Mouse (Mus musculus): Measurements from ENCODE around the gene Tef.

Tef gene

DNA sequence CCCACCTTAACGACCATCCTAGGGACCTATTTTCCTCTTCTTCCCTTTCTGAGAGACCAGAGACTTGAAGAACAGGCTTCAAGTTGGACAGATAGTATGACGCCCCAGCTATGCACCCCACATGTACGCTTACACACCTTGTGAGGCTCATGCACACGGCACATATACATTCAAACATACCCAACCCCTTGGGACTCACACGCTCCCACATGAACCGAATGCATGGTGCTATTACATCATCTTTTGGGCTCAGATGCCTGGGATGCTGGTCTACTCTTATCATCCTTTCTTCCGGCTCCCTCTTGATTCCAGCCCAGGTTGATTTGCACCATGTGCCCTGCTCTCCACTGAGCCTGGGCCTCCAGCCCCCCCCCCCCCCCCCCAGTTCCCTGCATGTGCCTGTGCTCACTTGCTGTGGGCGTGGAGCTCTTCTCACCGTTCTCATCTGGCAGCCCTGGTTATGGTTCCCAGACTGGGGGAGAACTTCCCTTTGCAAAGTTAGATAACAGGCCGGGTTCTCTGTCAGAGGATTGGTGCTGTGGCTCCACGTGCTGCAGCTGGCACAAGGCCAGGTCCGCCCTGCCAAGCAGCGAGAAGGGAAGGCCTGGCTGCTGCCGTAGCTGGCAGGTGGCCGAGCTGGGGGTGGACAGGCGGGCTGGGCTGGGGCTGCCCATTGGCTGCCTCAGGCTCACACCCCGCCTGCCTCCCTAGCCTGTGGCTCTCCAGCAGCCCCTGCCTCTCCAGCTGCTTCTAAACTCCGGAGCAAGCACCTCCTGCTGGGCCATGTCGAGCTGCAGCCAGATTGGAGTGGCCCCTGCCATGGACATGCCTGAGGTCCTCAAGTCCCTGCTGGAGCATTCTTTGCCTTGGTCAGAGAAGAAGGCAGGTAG is at the start of gene Tef:
Gene Tef (plus strand): TSS at position 421 of the 890 bp plus-strand sequence.
- in situ Hi-C loops (cut with MboI, MseI), result loop anchor here in 1 of 2 experiments (10.0 kb wide), 1 partner anchor 1547 kb away; the partner anchor contains the start of gene Atf4

DNA sequence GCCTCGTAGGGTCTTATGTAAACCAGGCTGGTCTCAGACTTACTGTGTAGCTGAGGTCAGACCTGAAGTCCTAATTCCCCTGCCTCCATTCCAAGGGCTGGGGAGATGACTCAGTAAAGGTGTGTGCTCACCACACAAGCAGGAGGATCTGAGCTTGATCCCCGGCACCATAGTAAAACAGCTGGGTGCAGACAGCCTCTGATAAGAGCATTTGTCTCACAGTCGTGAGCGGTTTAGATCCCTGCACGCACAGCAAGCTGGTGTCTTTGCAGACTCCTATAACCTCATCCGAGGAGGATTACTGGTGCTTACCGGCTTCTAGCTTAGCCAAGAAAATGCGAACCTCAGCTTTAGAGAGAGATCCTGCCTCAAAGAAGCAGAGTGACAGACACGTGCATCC is 48.6 kb upstream of the Tef start:
- in situ Hi-C loops (cut with MboI, MseI), result no loop called here

GRCm38 (mm10) chr15:81758701-81759100 is 43.5 kb upstream of the Tef start:
- in situ Hi-C loops (cut with MboI, MseI), result no loop called here

DNA sequence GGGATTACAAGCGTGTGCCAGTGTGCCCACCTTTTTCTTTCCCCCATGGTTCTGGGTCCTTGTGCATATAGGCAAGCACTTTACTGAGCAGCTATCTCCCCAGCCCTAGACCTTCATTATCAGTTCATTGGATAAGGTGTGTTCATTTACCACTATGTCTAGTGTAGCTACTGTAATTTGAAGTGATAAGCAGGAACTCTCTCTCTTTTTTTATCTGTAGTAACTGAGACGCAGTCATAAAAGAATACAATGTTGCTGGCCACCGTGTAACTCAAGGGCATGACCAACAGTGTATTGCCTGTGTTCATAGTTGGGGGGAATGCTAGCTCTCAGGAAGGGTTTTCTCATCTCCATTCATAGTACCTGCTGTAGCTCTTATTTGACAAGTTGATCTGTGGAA is 42.7 kb upstream of the Tef start:
- in situ Hi-C loops (cut with MboI, MseI), result no loop called here

- in situ Hi-C loops (cut with MboI, MseI), result no loop called here
These were observed 41.7 kb upstream of the Tef start for GRCm38 (mm10) chr15:81760361-81761079.

DNA sequence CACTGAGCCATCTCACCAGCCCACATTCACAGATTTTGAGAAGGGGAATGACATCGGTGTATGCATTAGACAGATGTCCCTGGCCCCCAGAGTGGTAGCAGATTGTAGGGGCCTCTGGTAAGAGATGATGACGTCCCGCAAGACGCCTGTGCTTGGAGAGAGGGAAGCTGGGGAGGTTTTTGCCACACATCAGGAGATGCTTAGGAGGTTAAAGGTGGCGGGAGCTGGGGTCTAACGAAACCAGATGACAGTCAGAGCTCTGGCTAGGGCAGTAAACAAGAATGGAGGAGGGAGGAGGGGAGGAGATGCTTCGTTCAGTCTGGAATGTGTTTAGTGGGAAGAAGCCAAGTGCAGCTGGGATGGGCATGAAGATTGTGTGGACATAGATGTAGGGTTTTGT is 40.8 kb upstream of the Tef start:
- in situ Hi-C loops (cut with MboI, MseI), result no loop called here

- in situ Hi-C loops (cut with MboI, MseI), result no loop called here
These were observed 40.3 kb upstream of the Tef start for GRCm38 (mm10) chr15:81761959-81762358.

- in situ Hi-C loops (cut with MboI, MseI), result no loop called here
These were observed 37.6 kb upstream of the Tef start for GRCm38 (mm10) chr15:81764573-81764972.

DNA sequence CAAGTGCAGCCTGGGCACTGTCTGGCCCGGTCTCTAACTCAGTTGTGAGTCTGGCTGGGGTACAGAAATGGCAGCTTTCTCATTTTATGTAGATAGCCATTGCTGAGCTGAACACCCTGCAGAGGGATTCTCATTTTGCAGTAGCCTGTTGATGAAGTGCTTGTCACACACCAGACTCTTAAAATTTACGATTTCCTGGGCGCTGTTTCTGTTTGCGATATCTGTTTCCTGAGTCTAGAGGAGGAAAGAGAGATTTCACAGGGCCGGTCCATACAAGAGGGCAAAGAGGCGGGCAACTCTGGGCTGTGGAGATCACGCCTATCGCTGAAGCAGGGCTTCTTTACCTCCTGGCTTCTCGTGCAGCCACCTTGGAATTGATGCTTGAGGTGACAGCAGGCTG is 36.6 kb upstream of the Tef start:
- in situ Hi-C loops (cut with MboI, MseI), result no loop called here

DNA sequence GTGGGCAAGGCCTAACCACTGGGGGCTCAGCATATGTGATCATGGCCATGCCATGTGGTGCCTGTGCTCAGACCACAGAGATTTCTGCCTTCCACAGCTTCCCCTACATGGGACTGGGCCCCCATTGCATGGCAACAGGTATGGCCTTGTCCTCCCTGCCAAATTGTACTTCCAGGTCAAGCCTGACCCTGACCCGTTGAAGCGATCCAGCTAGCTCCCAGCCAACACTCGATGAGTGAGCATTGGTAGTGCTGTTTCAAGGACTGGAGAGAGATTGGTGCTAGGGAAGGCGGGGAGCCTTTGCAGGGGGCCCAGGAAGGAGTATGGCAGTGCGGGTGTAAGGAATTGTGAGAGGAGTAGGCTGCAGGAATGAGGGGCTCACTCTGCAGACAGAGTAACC is 35.8 kb upstream of the Tef start:
- in situ Hi-C loops (cut with MboI, MseI), result no loop called here

DNA sequence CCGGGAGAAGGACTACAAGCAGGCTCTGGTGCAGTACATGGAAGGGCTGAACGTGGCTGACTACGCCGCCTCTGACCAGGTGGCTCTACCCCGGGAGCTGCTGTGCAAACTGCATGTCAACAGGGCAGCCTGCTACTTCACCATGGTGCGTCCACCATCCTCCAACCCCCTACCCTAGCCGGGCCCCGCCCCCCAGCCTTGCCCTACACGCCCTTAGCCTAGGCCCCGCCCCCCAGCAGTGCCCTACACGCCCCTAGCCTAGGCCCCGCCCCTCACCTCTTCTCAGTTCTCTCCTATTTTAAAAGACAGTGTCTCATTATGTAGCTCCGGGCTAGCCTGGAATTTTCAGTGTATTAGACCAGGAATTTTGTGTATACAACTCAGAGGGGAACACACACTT is 33.2 kb upstream of the Tef start:
- in situ Hi-C loops (cut with MboI, MseI), result no loop called here

DNA sequence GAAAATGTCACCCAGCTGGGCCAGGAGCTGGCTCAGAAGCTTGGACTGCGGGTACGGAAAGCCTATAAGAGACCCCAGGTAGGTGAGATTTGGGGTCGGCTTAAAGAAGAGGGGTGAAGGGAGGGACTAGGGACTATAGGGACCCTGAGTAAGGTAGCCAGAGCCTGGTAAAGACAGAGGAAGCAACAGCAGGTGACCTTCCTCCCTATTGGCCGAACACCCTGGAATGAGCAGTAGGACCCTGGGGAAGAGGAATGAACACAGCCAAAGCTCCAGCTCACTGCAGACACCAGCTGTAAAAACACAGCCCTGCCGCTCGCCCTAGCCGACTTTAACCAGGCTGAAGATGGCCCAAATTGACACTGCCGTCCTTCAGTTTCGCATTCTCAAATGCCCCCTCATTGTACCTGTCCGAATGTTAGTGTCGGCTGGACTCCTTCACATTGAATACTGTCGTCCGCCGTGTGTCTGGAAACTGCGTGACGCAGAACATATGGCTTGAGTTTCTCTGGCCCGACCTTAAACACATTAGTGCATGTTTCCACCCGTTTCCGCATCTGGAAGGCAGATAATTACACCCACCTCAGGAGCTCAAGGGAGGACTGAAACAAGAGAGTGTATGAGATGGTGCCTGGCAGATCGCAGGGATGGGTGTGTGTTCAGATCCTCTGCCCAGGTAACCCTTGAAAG is 29.6 kb upstream of the Tef start:
- in situ Hi-C loops (cut with MboI, MseI), result no loop called here

DNA sequence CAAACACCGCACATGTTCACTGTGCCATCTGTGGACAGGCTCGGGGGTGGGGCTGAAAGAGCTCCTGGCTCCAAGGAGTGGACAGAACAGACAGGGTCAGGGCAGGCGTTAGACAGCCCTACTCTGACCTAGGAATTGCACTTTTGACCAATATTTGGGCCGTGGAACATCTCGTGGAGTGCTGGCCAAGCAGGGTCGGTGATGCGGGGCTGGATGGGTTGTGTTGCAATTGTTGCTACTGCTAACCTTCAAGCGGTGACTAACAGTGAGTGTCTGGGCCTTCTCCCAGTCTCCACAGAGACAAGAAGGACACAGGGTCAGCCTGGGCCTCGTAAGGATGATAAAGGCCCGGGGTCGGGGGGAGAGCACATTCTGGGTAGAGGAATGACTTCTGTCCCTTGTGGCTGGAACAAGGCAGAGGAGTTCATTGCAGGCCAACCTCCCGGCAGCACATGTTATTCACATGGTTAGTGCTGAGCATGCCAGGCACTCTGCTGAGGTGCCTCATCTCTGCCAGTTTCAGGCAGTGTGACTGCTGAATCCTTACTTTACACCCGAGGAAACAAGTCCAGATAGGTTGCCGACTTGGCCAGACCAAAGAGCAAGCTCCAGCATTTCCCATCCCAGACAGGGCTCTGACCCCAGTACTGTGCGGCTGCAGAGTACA is 27.6 kb upstream of the Tef start:
- in situ Hi-C loops (cut with MboI, MseI), result no loop called here

DNA sequence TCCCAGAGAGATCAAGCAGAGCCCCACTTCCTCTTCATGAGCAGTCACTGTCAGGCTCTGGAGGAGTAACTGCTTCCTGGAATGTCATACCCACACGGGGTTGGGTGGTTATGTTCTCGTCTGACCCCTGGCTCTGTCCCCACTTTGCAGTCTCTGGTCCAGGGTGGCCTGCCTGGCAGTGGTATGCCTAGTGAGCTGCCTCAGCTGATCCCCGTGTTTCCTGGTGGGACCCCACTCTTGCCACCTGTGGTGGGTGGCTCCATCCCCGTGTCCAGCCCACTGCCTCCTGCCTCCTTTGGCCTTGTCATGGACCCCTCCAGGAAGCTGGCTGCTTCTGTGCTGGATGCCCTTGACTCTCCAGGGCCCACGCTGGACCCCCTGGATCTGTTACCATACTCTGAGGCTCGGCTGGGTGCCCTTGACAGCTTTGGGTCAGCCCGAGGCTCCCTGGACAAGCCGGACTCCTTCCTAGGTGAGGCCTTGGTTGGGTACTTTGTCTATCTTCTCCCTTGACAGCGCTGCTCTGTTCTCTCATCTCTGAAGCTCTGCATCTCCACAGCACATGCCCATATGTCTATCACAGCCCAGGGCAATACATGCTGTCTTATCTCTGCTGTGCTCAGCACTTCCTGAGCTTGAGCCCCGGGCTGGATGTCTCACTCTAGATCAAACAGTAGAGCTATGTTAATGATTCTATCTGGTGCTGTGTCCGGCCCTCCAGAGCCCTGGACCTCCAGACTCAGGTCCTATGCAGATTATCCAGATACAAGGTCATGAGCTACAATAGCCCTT is 25.4 kb upstream of the Tef start:
- in situ Hi-C loops (cut with MboI, MseI), result no loop called here

- in situ Hi-C loops (cut with MboI, MseI), result no loop called here
These were observed 20.4 kb upstream of the Tef start for GRCm38 (mm10) chr15:81781816-81782215.

DNA sequence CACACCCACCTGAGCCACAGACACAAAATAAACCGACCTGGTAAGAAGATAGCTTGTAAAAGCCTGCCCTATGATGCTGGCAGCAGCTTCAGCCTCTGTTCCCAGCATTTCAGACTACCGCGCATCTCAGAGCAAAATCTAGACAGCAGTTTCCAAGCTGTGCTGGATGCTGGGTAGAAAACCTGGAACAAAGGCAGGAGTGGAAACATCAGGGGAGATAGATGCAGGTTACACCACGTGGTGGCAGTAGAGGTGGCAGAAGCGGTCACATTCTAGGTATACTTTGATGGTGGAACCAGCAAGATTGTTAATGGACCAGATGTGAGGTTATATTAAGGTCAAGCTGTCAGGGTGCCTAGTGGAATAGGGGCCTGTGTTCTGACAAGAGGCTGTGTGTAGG is 17.5 kb upstream of the Tef start:
- in situ Hi-C loops (cut with MboI, MseI), result no loop called here

GRCm38 (mm10) chr15:81785701-81786100 is 16.5 kb upstream of the Tef start:
- in situ Hi-C loops (cut with MboI, MseI), result no loop called here

- in situ Hi-C loops (cut with MboI, MseI), result no loop called here
These were observed 14.7 kb upstream of the Tef start for GRCm38 (mm10) chr15:81787525-81787924.

DNA sequence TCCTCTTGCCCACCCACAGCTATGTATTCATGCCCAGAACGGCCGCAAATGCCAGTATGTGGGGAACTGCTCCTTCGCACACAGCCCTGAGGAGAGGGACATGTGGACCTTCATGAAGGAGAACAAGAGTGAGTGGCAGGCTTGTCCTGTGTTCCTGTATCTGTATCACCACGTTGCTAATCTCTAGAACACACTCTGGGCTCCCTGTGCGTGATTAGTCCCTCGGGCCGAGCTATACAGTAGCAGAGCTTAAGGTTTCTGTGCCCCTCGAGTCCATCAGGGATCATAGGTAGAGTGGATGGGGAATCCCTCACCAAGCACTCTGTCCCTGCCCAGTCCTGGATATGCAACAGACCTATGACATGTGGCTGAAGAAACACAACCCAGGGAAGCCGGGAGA is 9.8 kb upstream of the Tef start:
- in situ Hi-C loops (cut with MboI, MseI), result no loop called here

DNA sequence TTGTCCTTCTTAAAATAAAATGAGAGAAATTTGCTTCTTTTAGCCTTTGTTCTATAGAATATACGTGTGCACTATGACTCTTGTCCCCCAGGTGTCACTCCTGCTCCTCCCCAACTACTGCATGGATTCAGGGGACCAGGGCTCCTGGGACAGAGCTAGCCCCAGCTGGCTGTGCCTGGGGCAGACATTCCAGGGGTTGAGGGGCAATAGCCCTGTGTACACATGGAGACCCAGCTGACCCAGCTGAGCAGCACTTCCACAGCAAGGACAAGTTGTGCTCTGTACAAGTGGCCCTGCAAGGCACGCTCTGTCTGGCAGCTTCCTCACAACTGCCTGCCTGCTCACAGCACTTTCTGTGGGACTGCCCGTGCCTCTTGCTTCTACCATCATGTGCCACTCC is 6.0 kb upstream of the Tef start:
- in situ Hi-C loops (cut with MboI, MseI), result no loop called here

GRCm38 (mm10) chr15:81797861-81798260 is 4.4 kb upstream of the Tef start:
- in situ Hi-C loops (cut with MboI, MseI), result no loop called here
